Mouse (Mus musculus): ENCODE data around the gene Acbd6. TPM values are rescaled to one million over a fixed set of nuclear protein-coding genes. Genes with fewer than 3 reads are reported as not detected.

The Acbd6 gene
- total and polyA plus RNA-seq, 2 experiments from 2014 or later: 114 to 128 TPM

DNA sequence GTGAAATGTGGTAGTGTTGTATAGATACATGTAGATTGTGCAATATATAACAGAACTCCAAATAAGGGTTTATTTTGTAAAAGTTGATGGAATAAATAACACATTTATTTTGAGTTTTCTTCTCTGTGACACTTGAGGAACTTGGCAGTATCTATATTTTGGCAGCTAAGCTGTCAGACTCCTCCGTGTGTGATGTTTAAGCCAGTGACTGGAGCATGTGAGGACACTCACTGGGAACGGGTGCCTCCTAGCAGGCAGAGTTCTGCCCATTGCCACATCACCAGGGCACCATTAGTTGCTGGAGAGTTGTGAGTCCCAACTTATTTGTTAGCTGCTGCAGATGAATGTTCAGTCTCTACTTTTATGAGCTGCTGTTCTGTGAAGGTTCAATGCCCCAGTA lies 30.0 kb downstream of the Acbd6 start:
- Histone ChIP-seq H3K4me1 (ENCODE audit: insufficient read depth, low read length) (no peaks in the 10 kb centered on the region), H3K9ac (replicated peaks; ENCODE audit: low read length, poor library complexity, severe bottlenecking) (no peak overlapping the region), H3K4me3 (ENCODE audit: low read depth, low read length) (no peak overlapping the region), H3K27me3 (ENCODE audit: insufficient read depth, low read length) (no peaks in the 10 kb centered on the region), H3K36me3 (ENCODE audit: insufficient read depth, low read length) (no peaks in the 10 kb centered on the region), H3K4me2 (ENCODE audit: low read depth, low read length, poor library complexity, severe bottlenecking) (no peak overlapping the region), H3K27ac (ENCODE audit: low read depth, low read length) (no peak overlapping the region), H3K9me3 (ENCODE audit: low read length) (no peaks in the 10 kb centered on the region)
- TF ChIP-seq CTCF (IDR thresholded peaks at IDR 0.05): no peak
- DNase-seq (ENCODE audit: low spot score) (no peak), ATAC-seq (ENCODE audit: low FRiP score) (no peak)
- WGBS: 84% methylated on average over 2 of the region's 2 CpGs

DNA sequence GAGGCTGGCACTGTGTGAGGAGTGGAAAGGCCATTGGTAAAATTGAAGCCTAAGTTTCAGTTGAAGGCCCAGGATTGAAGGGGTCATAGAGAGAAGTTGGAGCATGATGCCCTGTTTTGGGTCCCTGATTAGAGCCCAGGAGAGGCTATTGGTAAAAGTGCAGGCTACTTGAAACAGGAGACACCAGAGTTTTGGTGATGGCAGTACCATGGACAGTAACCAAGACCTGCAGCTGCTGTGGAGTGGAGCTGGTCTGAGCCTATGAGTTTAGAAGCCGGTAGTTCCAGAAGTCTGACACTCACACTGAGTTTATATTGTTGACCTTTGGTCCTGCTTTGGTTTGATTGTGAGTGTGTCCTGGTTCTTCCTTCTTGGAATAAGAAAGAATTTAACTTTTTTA lies 36.2 kb downstream of the Acbd6 start:
- no peak overlapping the region for H3K9ac ChIP-seq (replicated peaks; ENCODE audit: low read length, poor library complexity, severe bottlenecking)
- H3K27ac ChIP-seq (ENCODE audit: low read depth, low read length): no peak overlapping the region
- 92% methylated on average over 1 of the region's 1 CpGs for WGBS
- no peak overlapping the region for H3K4me2 ChIP-seq (ENCODE audit: low read depth, low read length, poor library complexity, severe bottlenecking)
- no peak overlapping the region for H3K4me3 ChIP-seq (ENCODE audit: low read depth, low read length)
- H3K36me3 ChIP-seq (ENCODE audit: insufficient read depth, low read length): no peaks in the 10 kb centered on the region
- H3K27me3 ChIP-seq (ENCODE audit: insufficient read depth, low read length): no peaks in the 10 kb centered on the region
- ATAC-seq (ENCODE audit: low FRiP score): no peak
- H3K9me3 ChIP-seq (ENCODE audit: low read length): no peaks in the 10 kb centered on the region
- no peak for TF ChIP-seq CTCF (IDR thresholded peaks at IDR 0.05)
- no peaks in the 10 kb centered on the region for H3K4me1 ChIP-seq (ENCODE audit: insufficient read depth, low read length)
- DNase-seq (ENCODE audit: low spot score): no peak

DNA sequence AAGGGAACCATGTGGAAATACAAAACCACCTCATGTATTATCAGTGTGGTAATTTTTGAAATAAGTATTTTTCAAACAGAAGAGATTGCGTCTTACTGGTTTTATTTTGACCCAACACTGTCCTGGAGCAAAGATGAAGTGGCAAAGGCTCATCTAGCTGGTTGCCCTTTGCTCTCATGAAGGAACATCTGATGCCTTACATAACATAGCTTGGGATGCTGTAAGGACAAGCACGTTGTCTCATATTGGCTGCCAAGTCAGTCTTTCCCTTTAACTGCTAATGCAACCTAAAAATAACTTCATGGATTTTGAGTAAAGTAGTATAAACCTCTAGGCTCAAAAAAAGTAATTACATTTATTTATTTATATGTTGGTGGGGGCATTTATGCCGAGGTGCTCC lies 38.7 kb downstream of the Acbd6 start:
- no peak for TF ChIP-seq CTCF (IDR thresholded peaks at IDR 0.05)
- H3K9me3 ChIP-seq (ENCODE audit: low read length): no peaks in the 10 kb centered on the region
- 92% methylated on average over 3 of the region's 3 CpGs for WGBS

DNA sequence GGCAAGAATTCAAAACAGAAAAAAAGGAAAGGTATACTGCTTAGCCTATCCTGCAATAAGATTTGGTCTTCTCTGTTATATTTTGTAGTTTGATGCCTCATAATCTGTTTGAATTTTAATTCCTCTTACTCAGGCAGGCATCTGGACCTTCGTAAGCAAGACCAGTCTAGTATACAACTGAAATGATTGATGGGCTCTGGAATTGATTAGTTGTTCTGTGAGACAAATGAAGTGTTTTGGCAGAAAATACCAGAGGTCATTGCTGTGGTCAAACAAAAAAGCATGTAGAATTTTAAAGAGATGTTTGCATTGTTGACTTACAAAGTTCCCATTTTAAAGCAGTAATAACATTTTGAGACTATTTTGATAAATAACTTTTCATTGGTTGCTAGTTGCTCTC lies 46.8 kb downstream of the Acbd6 start:
- 70% methylated on average over 1 of the region's 1 CpGs for WGBS
- DNase-seq (ENCODE audit: low spot score): no peak
- Histone ChIP-seq H3K4me1 (ENCODE audit: insufficient read depth, low read length) (peaks cover 7% of the 10 kb centered on the region; the same call in 1 of the 2 replicates), H3K9ac (replicated peaks; ENCODE audit: low read length, poor library complexity, severe bottlenecking) (no peak overlapping the region), H3K4me2 (ENCODE audit: low read depth, low read length, poor library complexity, severe bottlenecking) (no peak overlapping the region), H3K36me3 (ENCODE audit: insufficient read depth, low read length) (no peaks in the 10 kb centered on the region; the same call in 1 of the 2 replicates), H3K27me3 (ENCODE audit: insufficient read depth, low read length) (no peaks in the 10 kb centered on the region), H3K27ac (ENCODE audit: low read depth, low read length) (no peak overlapping the region), H3K4me3 (ENCODE audit: low read depth, low read length) (no peak overlapping the region), H3K9me3 (ENCODE audit: low read length) (no peaks in the 10 kb centered on the region)
- ATAC-seq (ENCODE audit: low FRiP score): no peak
- TF ChIP-seq CTCF (IDR thresholded peaks at IDR 0.05): no peak

More for the DNA sequence above, 38.7 kb downstream of the Acbd6 start:
- ATAC-seq (ENCODE audit: low FRiP score): no peak
- no peak overlapping the region for H3K4me2 ChIP-seq (ENCODE audit: low read depth, low read length, poor library complexity, severe bottlenecking)
- DNase-seq (ENCODE audit: low spot score): no peak
- no peak overlapping the region for H3K4me3 ChIP-seq (ENCODE audit: low read depth, low read length)
- no peaks in the 10 kb centered on the region for H3K36me3 ChIP-seq (ENCODE audit: insufficient read depth, low read length)
- no peaks in the 10 kb centered on the region for H3K4me1 ChIP-seq (ENCODE audit: insufficient read depth, low read length)
- no peak overlapping the region for H3K9ac ChIP-seq (replicated peaks; ENCODE audit: low read length, poor library complexity, severe bottlenecking)
- no peaks in the 10 kb centered on the region for H3K27me3 ChIP-seq (ENCODE audit: insufficient read depth, low read length)
- no peak overlapping the region for H3K27ac ChIP-seq (ENCODE audit: low read depth, low read length)

DNA sequence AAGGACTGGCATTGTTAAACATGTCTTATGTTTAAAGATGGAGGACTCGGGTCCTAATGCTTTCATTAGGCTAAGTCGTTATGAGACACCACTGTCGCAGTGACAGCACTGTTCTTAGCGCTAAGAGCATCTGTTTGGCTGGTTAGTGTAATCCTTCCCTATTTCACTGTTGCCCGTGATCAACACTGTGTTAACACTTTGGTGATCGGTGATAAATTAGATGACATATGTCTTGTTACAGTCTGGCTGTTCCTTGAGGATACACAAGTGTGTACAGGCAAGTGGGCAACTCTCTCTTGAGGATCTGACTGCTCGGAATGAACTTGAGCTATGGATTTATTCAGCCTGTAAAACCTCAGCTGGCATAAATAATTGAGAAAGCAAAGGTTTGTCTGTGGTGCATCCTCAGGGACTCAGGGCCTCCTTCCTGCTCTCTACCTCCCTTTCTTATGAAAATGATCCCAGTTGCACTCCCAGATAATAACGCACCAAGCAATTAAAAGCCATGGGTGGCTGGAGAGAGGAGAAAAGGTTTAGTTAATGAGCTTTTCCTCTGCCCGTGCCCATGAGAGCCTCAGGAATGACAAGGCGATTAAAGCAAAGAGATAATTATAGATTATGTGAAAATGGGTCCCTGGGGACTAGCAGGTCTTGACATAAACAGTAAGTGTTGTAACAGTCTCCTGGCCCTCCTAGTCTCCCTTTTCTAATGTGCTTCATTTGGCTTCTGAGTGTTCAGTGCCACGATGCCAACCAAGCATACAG lies 47.7 kb downstream of the Acbd6 start:
- ATAC-seq (ENCODE audit: low FRiP score): peak; percentile 23; the same call in 1 of the 2 replicates
- DNase-seq (ENCODE audit: low spot score): peak; percentile 76
- no peak overlapping the region for H3K4me2 ChIP-seq (ENCODE audit: low read depth, low read length, poor library complexity, severe bottlenecking)
- H3K4me3 ChIP-seq (ENCODE audit: low read depth, low read length): no peak overlapping the region
- TF ChIP-seq CTCF (IDR thresholded peaks at IDR 0.05): no peak
- 16% methylated on average over 11 of the region's 11 CpGs for WGBS
- peaks cover 7% of the 10 kb centered on the region; the same call in 1 of the 2 replicates for H3K4me1 ChIP-seq (ENCODE audit: insufficient read depth, low read length)
- no peaks in the 10 kb centered on the region; the same call in 1 of the 2 replicates for H3K36me3 ChIP-seq (ENCODE audit: insufficient read depth, low read length)
- no peak overlapping the region for H3K9ac ChIP-seq (replicated peaks; ENCODE audit: low read length, poor library complexity, severe bottlenecking)
- H3K27ac ChIP-seq (ENCODE audit: low read depth, low read length): no peak overlapping the region
- H3K9me3 ChIP-seq (ENCODE audit: low read length): no peaks in the 10 kb centered on the region
- H3K27me3 ChIP-seq (ENCODE audit: insufficient read depth, low read length): no peaks in the 10 kb centered on the region

DNA sequence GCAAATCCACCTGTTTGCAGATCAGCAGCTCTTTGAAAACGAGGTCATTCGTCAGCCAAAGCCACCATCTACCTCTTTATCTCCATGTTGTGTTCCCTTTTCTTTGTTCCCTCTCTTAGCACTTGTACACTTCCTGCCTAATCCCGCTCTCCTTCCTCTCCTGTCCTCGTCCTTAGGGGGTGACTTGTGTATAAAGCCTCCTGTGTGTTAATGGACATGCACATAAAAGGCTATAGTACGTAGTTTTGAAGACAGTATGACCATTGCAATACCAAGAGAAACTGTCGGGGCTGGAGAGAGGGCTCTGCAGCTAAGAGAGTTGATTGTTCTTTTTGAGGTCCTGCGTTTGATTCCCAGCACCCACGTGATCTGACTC lies 48.2 kb downstream of the Acbd6 start:
- Histone ChIP-seq H3K27me3 (ENCODE audit: insufficient read depth, low read length) (no peaks in the 10 kb centered on the region), H3K27ac (ENCODE audit: low read depth, low read length) (no peak overlapping the region), H3K4me2 (ENCODE audit: low read depth, low read length, poor library complexity, severe bottlenecking) (no peak overlapping the region), H3K9ac (replicated peaks; ENCODE audit: low read length, poor library complexity, severe bottlenecking) (no peak overlapping the region), H3K9me3 (ENCODE audit: low read length) (no peaks in the 10 kb centered on the region), H3K4me1 (ENCODE audit: insufficient read depth, low read length) (peaks cover 7% of the 10 kb centered on the region; the same call in 1 of the 2 replicates), H3K36me3 (ENCODE audit: insufficient read depth, low read length) (no peaks in the 10 kb centered on the region; the same call in 1 of the 2 replicates), H3K4me3 (ENCODE audit: low read depth, low read length) (no peak overlapping the region)
- WGBS: 53% methylated on average over 8 of the region's 8 CpGs
- ATAC-seq (ENCODE audit: low FRiP score) (no peak), DNase-seq (ENCODE audit: low spot score) (no peak)
- TF ChIP-seq CTCF (IDR thresholded peaks at IDR 0.05): no peak

Measured in midbrain, postnatal 0 days (tissue).